Mouse (Mus musculus): ENCODE results near the gene St6galnac3. TPM values are rescaled to one million over a fixed set of nuclear protein-coding genes. Genes with fewer than 3 reads are reported as not detected.

St6galnac3 gene
- total and polyA plus RNA-seq, 2 experiments from 2014 or later = 6.9 to 11.9 TPM

DNA sequence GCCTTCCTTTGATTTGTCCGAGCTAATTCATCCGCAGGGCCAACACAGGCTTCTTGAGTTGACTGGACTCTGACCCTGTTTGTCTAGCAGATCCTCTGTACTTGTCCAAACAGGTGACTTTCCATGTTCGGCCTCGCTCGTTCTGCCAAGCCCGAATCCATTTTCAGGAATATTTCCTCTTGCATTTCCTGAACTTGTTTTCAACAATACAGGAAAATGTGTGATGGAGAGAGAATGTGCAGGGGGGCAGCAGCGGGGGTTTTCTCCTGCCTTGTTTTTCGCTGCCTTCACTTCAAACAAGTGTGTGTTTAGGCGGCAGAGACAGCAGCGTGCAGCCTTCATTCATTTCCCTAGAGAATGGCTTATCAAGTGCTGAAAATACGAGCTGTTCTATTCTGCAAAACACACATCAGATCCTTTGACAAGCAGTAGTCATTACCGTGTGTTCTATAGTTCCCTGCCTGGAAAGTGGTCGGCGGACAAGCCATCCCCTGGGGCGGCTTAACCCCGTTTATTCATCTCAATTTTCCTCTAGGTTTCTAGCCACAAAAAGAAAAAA, 448.1 kb downstream of the St6galnac3 start:
- Histone ChIP-seq H3K27ac (ENCODE audit: low read depth, low read length) (peak overlapping the region; percentile 48), H3K4me2 (ENCODE audit: low read depth, low read length, poor library complexity, severe bottlenecking) (peak overlapping the region; percentile 15; the same call in 1 of the 2 replicates), H3K9me3 (ENCODE audit: low read length) (0 out of 2 replicates have a peak, but pooled peaks cover 3% of the 10 kb centered on the region), H3K9ac (replicated peaks; ENCODE audit: low read length, poor library complexity, severe bottlenecking) (no peak overlapping the region), H3K4me3 (ENCODE audit: low read depth, low read length) (no peak overlapping the region), H3K36me3 (ENCODE audit: insufficient read depth, low read length) (no peaks in the 10 kb centered on the region), H3K4me1 (ENCODE audit: insufficient read depth, low read length) (no peaks in the 10 kb centered on the region), H3K27me3 (ENCODE audit: insufficient read depth, low read length) (no peaks in the 10 kb centered on the region)
- no peak for TF ChIP-seq CTCF (IDR thresholded peaks at IDR 0.05)
- DNase-seq (ENCODE audit: low spot score) (peak; percentile 33), ATAC-seq (ENCODE audit: low FRiP score) (no peak)
- WGBS = 19% methylated on average over 16 of the region's 16 CpGs

DNA sequence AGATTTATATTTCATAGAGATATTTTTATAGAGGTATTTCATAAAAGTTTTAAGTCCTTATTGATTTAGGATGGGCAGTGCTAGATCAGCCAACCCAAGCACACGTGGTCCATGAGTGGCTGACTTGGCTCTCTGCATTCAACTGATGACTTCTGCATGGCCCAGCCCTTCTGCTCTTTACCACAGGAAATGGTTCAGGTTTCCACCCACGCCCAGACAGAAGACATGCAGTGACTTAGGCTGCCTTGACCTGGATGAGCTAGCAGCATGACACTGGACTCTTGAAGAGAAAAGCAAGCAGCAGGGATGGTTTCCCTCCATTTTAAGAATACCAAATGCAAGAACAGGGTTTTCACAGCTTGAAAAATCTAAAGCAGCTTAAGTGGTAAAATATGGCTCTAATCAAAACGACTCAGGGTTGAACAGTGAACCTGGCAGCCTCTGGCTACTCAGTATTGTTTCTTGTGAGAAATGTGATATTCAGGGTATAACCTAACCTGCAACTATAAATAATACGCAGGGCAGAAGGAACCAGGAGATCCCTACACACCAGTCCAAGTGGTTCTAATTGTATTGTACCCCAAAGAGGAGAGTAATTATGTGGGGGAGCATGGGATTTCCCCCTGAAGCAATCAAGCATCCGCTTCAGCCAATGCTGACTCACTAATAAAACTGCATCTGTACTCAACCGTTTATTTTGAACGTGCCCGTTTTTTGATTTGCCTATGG, 448.7 kb downstream of the St6galnac3 start:
- H3K4me2 ChIP-seq (ENCODE audit: low read depth, low read length, poor library complexity, severe bottlenecking) = no peak overlapping the region
- no peaks in the 10 kb centered on the region for H3K36me3 ChIP-seq (ENCODE audit: insufficient read depth, low read length)
- DNase-seq (ENCODE audit: low spot score) (no peak), ATAC-seq (ENCODE audit: low FRiP score) (no peak)
- H3K27ac ChIP-seq (ENCODE audit: low read depth, low read length) = peak overlapping the region; percentile 48; the same call in 1 of the 2 replicates
- no peaks in the 10 kb centered on the region for H3K4me1 ChIP-seq (ENCODE audit: insufficient read depth, low read length)
- H3K9ac ChIP-seq (replicated peaks; ENCODE audit: low read length, poor library complexity, severe bottlenecking) = no peak overlapping the region
- no peak for TF ChIP-seq CTCF (IDR thresholded peaks at IDR 0.05)
- no peaks in the 10 kb centered on the region for H3K27me3 ChIP-seq (ENCODE audit: insufficient read depth, low read length)
- H3K4me3 ChIP-seq (ENCODE audit: low read depth, low read length) = no peak overlapping the region
- 0 out of 2 replicates have a peak, but pooled peaks cover 3% of the 10 kb centered on the region for H3K9me3 ChIP-seq (ENCODE audit: low read length)
- 55% methylated on average over 8 of the region's 8 CpGs for WGBS

DNA sequence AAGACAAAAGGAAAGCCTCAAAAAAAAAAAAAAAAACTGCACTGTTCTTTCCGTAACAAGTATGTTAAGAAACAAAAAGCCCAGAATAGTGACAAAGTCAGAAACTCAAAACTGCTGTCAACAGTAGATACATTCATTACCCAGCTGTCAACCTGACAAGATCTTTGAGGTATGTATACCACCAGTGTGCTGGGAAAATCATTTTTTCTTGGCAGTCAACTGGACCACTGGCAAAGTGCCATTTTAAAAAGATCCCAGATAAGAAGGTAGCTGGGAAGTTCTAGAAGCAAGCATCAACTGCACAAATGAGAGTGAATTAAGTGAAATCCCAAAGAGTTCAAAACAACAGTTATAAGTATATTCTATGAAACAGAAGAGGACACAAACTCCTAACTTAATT, 452.7 kb downstream of the St6galnac3 start:
- no peak overlapping the region for H3K4me2 ChIP-seq (ENCODE audit: low read depth, low read length, poor library complexity, severe bottlenecking)
- TF ChIP-seq CTCF (IDR thresholded peaks at IDR 0.05) = no peak
- H3K27ac ChIP-seq (ENCODE audit: low read depth, low read length) = no peak overlapping the region
- no peaks in the 10 kb centered on the region for H3K36me3 ChIP-seq (ENCODE audit: insufficient read depth, low read length)
- DNase-seq (ENCODE audit: low spot score) (no peak), ATAC-seq (ENCODE audit: low FRiP score) (no peak)
- 54% methylated on average over 1 of the region's 1 CpGs for WGBS
- H3K9me3 ChIP-seq (ENCODE audit: low read length) = 0 out of 2 replicates have a peak, but pooled peaks cover 3% of the 10 kb centered on the region
- no peaks in the 10 kb centered on the region for H3K27me3 ChIP-seq (ENCODE audit: insufficient read depth, low read length)
- no peak overlapping the region for H3K9ac ChIP-seq (replicated peaks; ENCODE audit: low read length, poor library complexity, severe bottlenecking)
- H3K4me3 ChIP-seq (ENCODE audit: low read depth, low read length) = no peak overlapping the region
- no peaks in the 10 kb centered on the region for H3K4me1 ChIP-seq (ENCODE audit: insufficient read depth, low read length)

DNA sequence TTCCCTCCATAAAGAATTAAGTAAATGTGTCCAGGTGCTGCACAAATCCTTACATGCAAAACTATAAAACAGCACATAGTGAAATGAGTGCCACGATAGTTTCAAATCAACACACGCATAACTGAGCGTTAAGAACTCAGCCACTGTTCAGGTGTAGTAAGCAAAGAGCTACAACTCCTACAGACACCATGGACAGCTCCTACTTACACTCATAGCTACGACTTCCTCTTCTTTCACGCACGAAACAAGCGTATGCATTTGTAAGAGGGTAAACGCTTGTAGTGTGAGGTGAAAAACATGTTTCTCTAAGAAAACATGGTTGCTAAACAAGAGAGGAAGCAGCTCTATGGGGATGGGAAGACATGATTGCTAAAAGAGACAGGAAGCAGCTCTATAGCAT, 457.6 kb downstream of the St6galnac3 start:
- TF ChIP-seq CTCF (IDR thresholded peaks at IDR 0.05) = no peak
- DNase-seq (ENCODE audit: low spot score) (no peak), ATAC-seq (ENCODE audit: low FRiP score) (no peak)
- no peak overlapping the region for H3K4me2 ChIP-seq (ENCODE audit: low read depth, low read length, poor library complexity, severe bottlenecking)
- H3K36me3 ChIP-seq (ENCODE audit: insufficient read depth, low read length) = no peaks in the 10 kb centered on the region
- H3K9ac ChIP-seq (replicated peaks; ENCODE audit: low read length, poor library complexity, severe bottlenecking) = no peak overlapping the region
- H3K4me3 ChIP-seq (ENCODE audit: low read depth, low read length) = no peak overlapping the region
- 77% methylated on average over 8 of the region's 8 CpGs for WGBS
- H3K27me3 ChIP-seq (ENCODE audit: insufficient read depth, low read length) = no peaks in the 10 kb centered on the region
- no peaks in the 10 kb centered on the region for H3K4me1 ChIP-seq (ENCODE audit: insufficient read depth, low read length)
- H3K9me3 ChIP-seq (ENCODE audit: low read length) = no peaks in the 10 kb centered on the region
- H3K27ac ChIP-seq (ENCODE audit: low read depth, low read length) = no peak overlapping the region

DNA sequence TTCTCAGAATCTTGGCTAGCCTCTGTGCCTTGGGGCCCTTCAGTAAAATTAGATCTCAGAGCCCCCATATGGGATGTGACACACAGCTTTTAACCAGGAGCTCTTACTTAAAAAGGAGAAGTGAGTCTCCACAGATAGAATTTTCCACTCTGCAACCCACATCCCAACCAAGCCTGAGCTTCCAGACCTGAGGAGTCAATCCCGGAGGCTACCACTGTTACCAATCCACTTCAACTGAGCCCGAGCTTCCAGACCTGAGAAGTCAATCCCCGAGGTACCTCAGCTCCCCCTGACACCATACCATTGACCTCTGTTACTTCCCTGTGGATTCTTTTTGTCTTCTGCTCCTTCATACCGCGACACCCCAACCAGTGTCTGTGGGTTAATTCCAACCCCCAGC, 463.0 kb downstream of the St6galnac3 start:
- H3K4me2 ChIP-seq (ENCODE audit: low read depth, low read length, poor library complexity, severe bottlenecking) = no peak overlapping the region
- WGBS = 82% methylated on average over 5 of the region's 5 CpGs
- no peak overlapping the region for H3K9ac ChIP-seq (replicated peaks; ENCODE audit: low read length, poor library complexity, severe bottlenecking)
- no peak overlapping the region for H3K4me3 ChIP-seq (ENCODE audit: low read depth, low read length)
- DNase-seq (ENCODE audit: low spot score) (no peak), ATAC-seq (ENCODE audit: low FRiP score) (no peak)
- no peaks in the 10 kb centered on the region for H3K4me1 ChIP-seq (ENCODE audit: insufficient read depth, low read length)
- no peaks in the 10 kb centered on the region for H3K36me3 ChIP-seq (ENCODE audit: insufficient read depth, low read length)
- no peaks in the 10 kb centered on the region for H3K9me3 ChIP-seq (ENCODE audit: low read length)
- H3K27me3 ChIP-seq (ENCODE audit: insufficient read depth, low read length) = no peaks in the 10 kb centered on the region
- H3K27ac ChIP-seq (ENCODE audit: low read depth, low read length) = no peak overlapping the region
- TF ChIP-seq CTCF (IDR thresholded peaks at IDR 0.05) = no peak

DNA sequence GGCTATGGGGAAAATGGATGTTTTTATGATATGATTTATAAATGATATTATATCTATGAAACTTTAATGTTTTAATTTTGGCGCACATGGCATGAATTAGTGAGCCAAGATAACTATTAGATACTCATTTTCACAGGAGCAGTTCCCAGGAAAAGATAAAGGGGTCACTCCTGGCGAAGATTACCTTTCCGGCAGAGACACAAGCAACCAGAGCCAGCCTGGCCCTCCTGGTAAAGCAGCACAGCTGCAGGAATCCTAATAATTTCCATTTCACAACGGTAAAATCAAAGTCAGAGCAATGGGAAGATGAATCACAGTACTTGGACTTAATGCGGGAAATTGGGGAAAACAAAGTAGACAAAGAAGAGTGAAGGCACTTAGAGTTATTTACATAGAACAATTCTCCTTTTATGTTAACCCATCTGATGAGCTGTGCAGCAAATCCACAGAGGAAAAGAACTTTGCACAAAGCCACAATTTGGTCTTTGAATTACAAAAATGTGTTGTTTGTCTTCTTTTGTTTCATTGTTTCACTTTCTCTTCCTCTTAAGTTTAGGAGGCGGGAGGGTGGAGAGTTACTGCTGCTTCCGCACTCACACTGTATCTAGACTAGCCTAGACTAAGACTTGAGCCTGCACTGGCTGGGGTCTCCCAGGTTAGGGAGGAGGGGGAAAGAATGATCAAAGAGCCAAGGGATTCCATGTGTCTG, 464.6 kb downstream of the St6galnac3 start:
- TF ChIP-seq CTCF (IDR thresholded peaks at IDR 0.05) = no peak
- WGBS = 69% methylated on average over 7 of the region's 7 CpGs
- ATAC-seq (ENCODE audit: low FRiP score) = no peak
- H3K9me3 ChIP-seq (ENCODE audit: low read length) = no peaks in the 10 kb centered on the region
- H3K36me3 ChIP-seq (ENCODE audit: insufficient read depth, low read length) = no peaks in the 10 kb centered on the region
- H3K27me3 ChIP-seq (ENCODE audit: insufficient read depth, low read length) = no peaks in the 10 kb centered on the region
- no peak overlapping the region for H3K9ac ChIP-seq (replicated peaks; ENCODE audit: low read length, poor library complexity, severe bottlenecking)
- no peaks in the 10 kb centered on the region for H3K4me1 ChIP-seq (ENCODE audit: insufficient read depth, low read length)
- H3K4me3 ChIP-seq (ENCODE audit: low read depth, low read length) = no peak overlapping the region
- H3K4me2 ChIP-seq (ENCODE audit: low read depth, low read length, poor library complexity, severe bottlenecking) = no peak overlapping the region
- no peak for DNase-seq (ENCODE audit: low spot score)
- no peak overlapping the region for H3K27ac ChIP-seq (ENCODE audit: low read depth, low read length)

Measured in midbrain, postnatal 0 days (tissue).